Mouse (Mus musculus) embryo, embryonic 10 days (tissue): ENCODE results near the gene Etl4.
"Not testable (repeated sequence)": the region's sequence is repeated elsewhere in the genome, so short reads cannot be mapped to it uniquely, and the experiment has no call there.

ENCODE experiments used
- DNase-seq: peaks from one replicate; pipeline ENCODE4 v3.0.0-alpha.2; 2015; ENCODE audit warnings: low spot score

Etl4 gene

GRCm38 (mm10) chr2:20302517-20302916 lies 392.9 kb downstream of the Etl4 start:
- no peak for DNase-seq

DNA sequence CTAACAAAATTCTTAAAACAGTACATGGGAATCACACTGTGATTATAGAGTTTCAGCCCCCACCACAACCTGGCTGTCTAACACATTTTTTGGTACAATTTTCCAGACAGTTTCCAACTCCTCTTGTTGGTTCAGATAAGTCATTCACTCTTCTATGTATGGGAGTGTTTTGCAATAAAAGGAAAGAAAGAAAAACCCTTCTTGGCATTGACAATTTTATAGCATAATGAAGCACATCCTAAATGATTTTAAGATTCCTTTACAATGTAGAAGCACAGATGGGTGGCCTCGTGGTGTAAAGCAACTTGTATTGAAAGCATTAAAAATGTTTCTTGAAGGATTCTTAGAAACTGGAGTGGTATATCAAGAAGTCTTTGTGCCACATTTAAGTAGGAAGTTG lies 415.4 kb downstream of the Etl4 start:
- DNase-seq, result no peak

DNA sequence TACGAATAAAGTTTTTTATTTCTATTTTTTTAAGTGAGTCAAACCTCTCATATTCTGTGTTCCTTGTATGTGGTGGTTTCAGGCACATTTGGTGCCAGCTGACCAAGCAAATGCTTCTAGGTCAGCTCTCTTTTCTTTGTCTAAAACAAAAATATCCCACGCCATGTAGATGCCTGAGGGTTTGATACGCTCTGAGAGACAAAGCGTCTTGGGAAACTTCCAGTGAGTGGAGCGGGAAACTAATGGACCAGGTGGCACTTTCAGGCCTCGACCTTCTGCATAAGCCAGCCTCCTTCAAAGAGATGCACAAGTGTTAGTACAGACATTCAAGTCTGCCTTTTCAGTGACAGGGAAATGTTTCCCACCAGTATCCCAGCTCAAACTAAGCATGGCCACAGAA lies 426.6 kb downstream of the Etl4 start:
- no peak for DNase-seq

- DNase-seq, result no peak
Observed at GRCm38 (mm10) chr2:20339016-20339734, 429.6 kb downstream of the Etl4 start.

GRCm38 (mm10) chr2:20339919-20340318 lies 430.3 kb downstream of the Etl4 start:
- peak; percentile 13 for DNase-seq

GRCm38 (mm10) chr2:20346873-20347272 lies 437.3 kb downstream of the Etl4 start:
- no peak for DNase-seq

- no peak for DNase-seq
Observed at GRCm38 (mm10) chr2:20349268-20349667, 439.7 kb downstream of the Etl4 start.

DNA sequence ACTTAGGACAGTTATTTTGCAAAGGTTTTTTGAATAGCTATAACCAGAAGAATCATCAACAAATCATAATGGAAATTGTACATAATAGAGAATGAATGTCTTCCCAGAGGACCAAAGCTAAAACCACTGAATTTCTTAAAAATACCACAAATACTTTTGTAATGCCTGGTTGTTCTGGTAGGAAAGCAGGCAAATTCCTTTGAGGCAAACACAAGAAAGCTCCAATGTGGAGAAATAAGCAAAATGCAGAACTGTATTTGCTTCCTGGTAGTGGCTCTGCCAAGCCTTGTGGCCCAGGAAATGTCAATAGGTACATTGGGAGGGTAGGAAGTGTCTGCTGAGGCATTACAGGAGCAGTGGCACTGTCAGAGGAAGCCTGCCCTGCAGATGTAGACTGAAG lies 443.2 kb downstream of the Etl4 start:
- DNase-seq, result no peak

GRCm38 (mm10) chr2:20377026-20377425 lies 467.4 kb downstream of the Etl4 start:
- DNase-seq, result no peak

DNA sequence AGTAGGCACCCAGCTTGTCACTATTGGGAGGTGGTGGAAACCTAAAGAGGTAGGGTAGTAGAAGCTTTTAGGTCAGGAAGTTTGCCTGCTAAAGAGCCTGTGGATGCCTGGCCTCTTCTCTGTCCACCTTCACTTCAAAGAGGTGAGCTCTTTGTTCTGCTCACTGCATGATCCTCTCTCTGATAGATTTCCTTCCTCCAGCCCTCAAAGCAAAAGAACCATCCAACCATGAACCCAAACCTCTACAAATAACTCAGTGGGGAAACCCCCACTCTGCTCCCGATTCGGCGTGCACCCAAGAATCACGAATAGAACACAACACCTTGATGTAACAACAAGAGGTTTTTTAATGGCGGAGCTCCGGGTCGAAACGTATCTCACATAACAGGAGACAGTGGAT lies 471.3 kb downstream of the Etl4 start:
- DNase-seq, result not testable (repeated sequence)

DNA sequence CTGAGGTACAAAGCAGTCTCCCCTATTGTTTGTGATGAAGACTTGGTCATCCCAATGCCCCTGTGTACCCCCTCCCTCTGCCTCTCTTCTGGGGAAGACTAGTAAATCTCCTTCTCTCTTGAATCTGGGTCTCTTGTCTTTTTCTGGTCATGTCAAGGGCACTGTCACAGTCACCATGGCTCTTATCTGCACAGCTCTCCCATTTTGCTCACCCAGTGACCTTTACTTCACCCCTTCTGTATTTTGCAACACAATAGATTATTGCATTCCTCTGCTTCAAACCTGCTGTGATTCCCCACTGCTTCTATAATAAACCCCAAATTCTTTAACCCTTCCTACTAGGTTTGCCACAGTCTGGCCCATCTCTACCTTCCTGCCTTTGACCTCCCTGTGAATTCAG lies 484.5 kb downstream of the Etl4 start:
- peak; percentile 11 for DNase-seq

DNA sequence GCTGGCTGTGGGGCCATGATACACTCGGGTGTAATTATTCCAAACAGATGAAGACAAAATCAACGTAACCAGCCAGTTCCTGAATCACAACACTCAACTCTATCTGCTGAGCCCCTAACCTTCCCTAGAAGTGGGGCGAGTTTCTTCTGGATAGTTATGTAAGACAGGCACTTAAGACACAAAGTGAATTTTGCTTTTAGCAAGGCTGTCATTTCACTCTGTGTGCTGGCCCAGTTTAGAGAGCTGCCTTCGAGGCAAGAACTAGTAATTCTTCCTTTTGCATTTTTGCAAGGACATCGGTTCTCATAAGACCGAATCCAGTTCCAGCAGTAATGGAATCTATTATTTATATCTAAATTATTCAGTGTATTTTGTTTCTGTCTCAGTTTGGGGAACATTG lies 487.4 kb downstream of the Etl4 start:
- no peak for DNase-seq

DNA sequence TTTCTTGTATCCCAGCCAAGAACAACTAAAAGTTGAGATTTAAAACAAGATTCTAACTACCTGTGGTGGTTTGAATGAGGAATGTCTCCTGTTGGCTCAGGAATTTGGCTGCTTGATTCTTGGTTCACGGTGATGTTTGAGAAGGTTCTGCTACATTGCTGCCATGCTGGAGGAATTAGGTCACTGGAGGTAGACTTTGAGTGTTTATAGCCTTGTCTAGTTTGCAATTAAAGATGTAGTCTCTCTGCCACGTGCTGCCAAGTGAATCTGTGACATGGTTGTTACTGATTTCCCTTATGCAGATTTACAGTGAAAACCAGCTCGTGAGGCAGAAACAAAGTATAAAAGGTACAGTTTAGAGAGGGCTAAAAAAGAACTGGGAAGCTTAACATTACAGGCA lies 491.0 kb downstream of the Etl4 start:
- no peak for DNase-seq

- no peak for DNase-seq
Observed at GRCm38 (mm10) chr2:20404395-20404794, 494.8 kb downstream of the Etl4 start.

GRCm38 (mm10) chr2:20407101-20407500 lies 497.5 kb downstream of the Etl4 start:
- DNase-seq, result peak; percentile 34

DNA sequence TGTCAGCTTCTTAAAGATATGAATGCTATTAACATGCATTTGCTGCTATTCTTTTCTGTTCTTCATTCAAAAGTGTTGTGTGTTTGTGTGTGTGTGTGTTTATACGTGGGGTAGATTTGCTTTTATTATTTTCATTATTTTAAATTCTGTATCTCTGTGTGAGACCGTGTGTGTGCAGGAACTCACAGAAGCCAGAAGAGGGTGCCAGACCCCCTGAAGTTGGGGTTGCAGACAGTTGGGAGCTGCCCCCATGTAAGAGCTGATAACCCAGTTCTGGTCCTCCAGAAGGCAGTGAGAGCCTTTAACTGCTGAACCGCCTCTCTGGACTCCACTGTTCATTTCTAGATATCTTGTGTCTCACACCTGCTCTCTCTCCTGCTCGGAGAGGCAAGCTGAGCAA lies 505.3 kb downstream of the Etl4 start:
- no peak for DNase-seq

- DNase-seq, result peak; percentile 57
Observed at GRCm38 (mm10) chr2:20416934-20417614, 507.5 kb downstream of the Etl4 start.

- no peak for DNase-seq
Observed at GRCm38 (mm10) chr2:20417998-20418397, 508.4 kb downstream of the Etl4 start.

GRCm38 (mm10) chr2:20419975-20420374 lies 510.4 kb downstream of the Etl4 start:
- DNase-seq, result peak; percentile 47

GRCm38 (mm10) chr2:20422275-20422674 lies 512.7 kb downstream of the Etl4 start:
- DNase-seq, result no peak

GRCm38 (mm10) chr2:20433656-20434055 lies 524.1 kb downstream of the Etl4 start:
- DNase-seq, result no peak

GRCm38 (mm10) chr2:20435530-20435929 lies 526.0 kb downstream of the Etl4 start:
- DNase-seq, result no peak

- no peak for DNase-seq
Observed at GRCm38 (mm10) chr2:20442731-20443130, 533.2 kb downstream of the Etl4 start.
